Mouse (Mus musculus) embryonic facial prominence, embryonic 11.5 days (tissue): Measurements from ENCODE around the gene Nanp. TPM values are rescaled to one million over a fixed set of nuclear protein-coding genes. Genes with fewer than 3 reads are reported as not detected.

Experiments
- ATAC-seq: fragments of 200-750 bp; cut with Nextera tagmentation; replicated peaks from 2 replicates; pipeline ENCODE4 v1.8.0; 2017; ENCODE audit warnings: low read depth; ENCODE audit not compliant: insufficient number of reproducible peaks, low FRiP score, low TSS enrichment
- DNase-seq: peaks from one replicate; pipeline ENCODE4 v3.0.0-alpha.2; 2015; ENCODE audit warnings: low spot score
- H3K27ac ChIP-seq: fragments of 300-500 bp; sonication (generic); replicated peaks from 2 replicates; pipeline ENCODE4 v1.5.1; 2014; ENCODE audit warnings: mild to moderate bottlenecking, low read depth, low read length, control low read depth
- H3K27me3 ChIP-seq: fragments of 300-500 bp; sonication (generic); 2 replicates; pipeline ENCODE4 v1.6.1; 2014; ENCODE audit warnings: mild to moderate bottlenecking, low read length, moderate library complexity, mixed read lengths; ENCODE audit not compliant: control insufficient read depth, insufficient read depth
- H3K36me3 ChIP-seq: fragments of 300-500 bp; sonication (generic); replicated peaks from 2 replicates; pipeline ENCODE4 v1.6.1; 2014; ENCODE audit warnings: low read depth, mild to moderate bottlenecking, low read length, moderate library complexity, mixed read lengths; ENCODE audit not compliant: control insufficient read depth, insufficient read depth
- H3K4me1 ChIP-seq: fragments of 300-500 bp; sonication (generic); 2 replicates; pipeline ENCODE4 v1.6.1; 2014; ENCODE audit warnings: low read length, mixed read lengths; ENCODE audit not compliant: control insufficient read depth, insufficient read depth
- H3K4me2 ChIP-seq: fragments of 300-500 bp; sonication (generic); 2 replicates; pipeline ENCODE4 v1.6.1; 2014; ENCODE audit warnings: low read depth, mild to moderate bottlenecking, control low read depth, low read length, moderate library complexity
- H3K4me3 ChIP-seq: fragments of 300-500 bp; sonication (generic); 2 replicates; pipeline ENCODE4 v1.5.1; 2014; ENCODE audit warnings: low read depth, low read length, control low read depth
- H3K9ac ChIP-seq: fragments of 300-500 bp; sonication (generic); replicated peaks from 2 replicates; pipeline ENCODE4 v1.6.1; 2014; ENCODE audit warnings: mild to moderate bottlenecking, control low read depth, low read length
- H3K9me3 ChIP-seq: fragments of 300-500 bp; sonication (generic); replicated peaks from 2 replicates; pipeline ENCODE4 v1.6.1; 2016; ENCODE audit warnings: mild to moderate bottlenecking, low read length, inconsistent platforms, mixed read lengths; ENCODE audit not compliant: control insufficient read depth
- WGBS: fragments of 180-500 bp; shearing (Covaris S2); extraction: QIAGEN DNeasy Blood & Tissue Kit; methylation state at CpG from one replicate; pipeline ENCODE4 v1.1.7; 2014; 5-methylcytosine and 5-hydroxymethylcytosine counted together
- polyA plus RNA-seq: library from polyadenylated mRNA; unstranded; fragments of >200 nt; fragmentation: Nextera tagmentation; extraction: Ambion mirVana; gene quantifications from 2 replicates; pipeline ENCODE4 v1.2.1, GENCODE M21; 2014

Nanp gene
- polyA plus RNA-seq, 1 experiment from 2014 or later: 62.0 TPM

GRCm38 (mm10) chr2:151006281-151006945, 32.8 kb downstream of the Nanp start:
- no peak overlapping the region for H3K9ac ChIP-seq
- DNase-seq: no peak
- no peaks in the 10 kb centered on the region for H3K36me3 ChIP-seq
- ATAC-seq: no peak
- H3K4me3 ChIP-seq: no peak overlapping the region
- no peaks in the 10 kb centered on the region for H3K9me3 ChIP-seq
- H3K4me1 ChIP-seq: no peaks in the 10 kb centered on the region
- no peak overlapping the region for H3K4me2 ChIP-seq
- no peaks in the 10 kb centered on the region for H3K27me3 ChIP-seq
- 78% methylated on average over 5 of the region's 5 CpGs for WGBS
- H3K27ac ChIP-seq: no peak overlapping the region

- no peaks in the 10 kb centered on the region for H3K4me1 ChIP-seq
- H3K4me3 ChIP-seq: no peak overlapping the region
- H3K4me2 ChIP-seq: no peak overlapping the region
- ATAC-seq (no peak), DNase-seq (no peak)
- no peaks in the 10 kb centered on the region for H3K9me3 ChIP-seq
- no peak overlapping the region for H3K27ac ChIP-seq
- 94% methylated on average over 10 of the region's 10 CpGs for WGBS
- no peaks in the 10 kb centered on the region for H3K36me3 ChIP-seq
- H3K9ac ChIP-seq: no peak overlapping the region
- H3K27me3 ChIP-seq: no peaks in the 10 kb centered on the region
Measured at GRCm38 (mm10) chr2:151004390-151004789, 34.8 kb downstream of the Nanp start.

GRCm38 (mm10) chr2:151003796-151004195, 35.4 kb downstream of the Nanp start:
- Histone ChIP-seq H3K9me3 (no peaks in the 10 kb centered on the region), H3K36me3 (no peaks in the 10 kb centered on the region), H3K4me2 (no peak overlapping the region), H3K4me1 (no peaks in the 10 kb centered on the region), H3K4me3 (no peak overlapping the region), H3K9ac (no peak overlapping the region), H3K27ac (no peak overlapping the region), H3K27me3 (no peaks in the 10 kb centered on the region)
- WGBS: 80% methylated on average over 6 of the region's 6 CpGs
- DNase-seq: no peak
- ATAC-seq: no peak

GRCm38 (mm10) chr2:151001619-151002175, 37.5 kb downstream of the Nanp start:
- no peak for DNase-seq
- H3K9ac ChIP-seq: no peak overlapping the region
- no peaks in the 10 kb centered on the region for H3K9me3 ChIP-seq
- H3K27ac ChIP-seq: no peak overlapping the region
- no peaks in the 10 kb centered on the region for H3K4me1 ChIP-seq
- ATAC-seq: no peak
- no peak overlapping the region for H3K4me3 ChIP-seq
- no peaks in the 10 kb centered on the region for H3K36me3 ChIP-seq
- H3K27me3 ChIP-seq: no peaks in the 10 kb centered on the region
- no peak overlapping the region for H3K4me2 ChIP-seq
- 87% methylated on average over 5 of the region's 5 CpGs for WGBS

GRCm38 (mm10) chr2:151000402-151001178, 38.6 kb downstream of the Nanp start:
- H3K27ac ChIP-seq: no peak overlapping the region
- no peak overlapping the region for H3K9ac ChIP-seq
- H3K36me3 ChIP-seq: no peaks in the 10 kb centered on the region
- WGBS: 44% methylated on average over 7 of the region's 7 CpGs
- no peak overlapping the region for H3K4me2 ChIP-seq
- DNase-seq (peak; percentile 65), ATAC-seq (0 out of 2 replicates have a peak, but pooled peaks have one; percentile 68)
- H3K27me3 ChIP-seq: no peaks in the 10 kb centered on the region
- no peaks in the 10 kb centered on the region for H3K9me3 ChIP-seq
- H3K4me1 ChIP-seq: no peaks in the 10 kb centered on the region
- H3K4me3 ChIP-seq: no peak overlapping the region

- Histone ChIP-seq H3K4me2 (no peak overlapping the region), H3K27ac (no peak overlapping the region), H3K9ac (no peak overlapping the region), H3K36me3 (no peaks in the 10 kb centered on the region), H3K27me3 (no peaks in the 10 kb centered on the region), H3K4me3 (no peak overlapping the region), H3K4me1 (no peaks in the 10 kb centered on the region), H3K9me3 (no peaks in the 10 kb centered on the region)
- ATAC-seq (no peak), DNase-seq (no peak)
- WGBS: 58% methylated on average over 3 of the region's 3 CpGs
Measured at GRCm38 (mm10) chr2:150999021-150999420, 40.2 kb downstream of the Nanp start.

- Histone ChIP-seq H3K4me1 (no peaks in the 10 kb centered on the region), H3K36me3 (no peaks in the 10 kb centered on the region), H3K9ac (no peak overlapping the region), H3K4me3 (no peak overlapping the region), H3K4me2 (no peak overlapping the region), H3K9me3 (no peaks in the 10 kb centered on the region), H3K27me3 (no peaks in the 10 kb centered on the region), H3K27ac (no peak overlapping the region)
- no peak for ATAC-seq
- 71% methylated on average over 5 of the region's 5 CpGs for WGBS
- no peak for DNase-seq
Measured at GRCm38 (mm10) chr2:150997618-150998017, 41.6 kb downstream of the Nanp start.

- no peaks in the 10 kb centered on the region for H3K9me3 ChIP-seq
- no peak overlapping the region for H3K27ac ChIP-seq
- no peak overlapping the region for H3K4me2 ChIP-seq
- no peaks in the 10 kb centered on the region for H3K4me1 ChIP-seq
- WGBS: 83% methylated on average over 4 of the region's 4 CpGs
- no peak overlapping the region for H3K9ac ChIP-seq
- no peaks in the 10 kb centered on the region for H3K36me3 ChIP-seq
- H3K4me3 ChIP-seq: no peak overlapping the region
- H3K27me3 ChIP-seq: no peaks in the 10 kb centered on the region
- ATAC-seq (no peak), DNase-seq (no peak)
Measured at GRCm38 (mm10) chr2:150995324-150995723, 43.9 kb downstream of the Nanp start.
